Mouse (Mus musculus) c-Kit-positive CD71-negative TER-119-negative erythroid progenitor cells, embryonic 14.5 days (primary cell): ENCODE data around the gene Magoh.

ENCODE experiments used
- DNase-seq: peaks from one replicate; pipeline ENCODE4 v3.0.0-alpha.2; 2013; ENCODE audit warnings: low read depth

Magoh gene

GRCm38 (mm10) chr4:107889731-107890432, 10.3 kb downstream of the Magoh start, which contains the start of gene 0610037L13Rik:
Gene 0610037L13Rik (plus strand): TSS chr4:107889813.
- peak; percentile 88 for DNase-seq

- no peak for DNase-seq
Measured at GRCm38 (mm10) chr4:107892663-107893062, 13.1 kb downstream of the Magoh start.

GRCm38 (mm10) chr4:107899211-107899927, 19.8 kb downstream of the Magoh start:
- DNase-seq, result no peak

- no peak for DNase-seq
Measured at GRCm38 (mm10) chr4:107900206-107900605, 20.7 kb downstream of the Magoh start.

GRCm38 (mm10) chr4:107904252-107904651, 24.7 kb downstream of the Magoh start:
- DNase-seq, result no peak

GRCm38 (mm10) chr4:107906561-107906960, 27.0 kb downstream of the Magoh start:
- DNase-seq, result no peak

GRCm38 (mm10) chr4:107910020-107910419, 30.5 kb downstream of the Magoh start:
- no peak for DNase-seq

- no peak for DNase-seq
Measured at GRCm38 (mm10) chr4:107920336-107920735, 40.8 kb downstream of the Magoh start.

GRCm38 (mm10) chr4:107921152-107921695, 41.7 kb downstream of the Magoh start:
- no peak for DNase-seq

- DNase-seq, result no peak
Measured at GRCm38 (mm10) chr4:107921952-107922351, 42.4 kb downstream of the Magoh start.

- DNase-seq, result peak; percentile 92
Measured at GRCm38 (mm10) chr4:107923145-107923802, 43.7 kb downstream of the Magoh start, which contains the start of gene Cpt2. Gene Cpt2 (minus strand): TSS chr4:107923610.

- DNase-seq, result no peak
Measured at GRCm38 (mm10) chr4:107923803-107924194, 44.2 kb downstream of the Magoh start.

- no peak for DNase-seq
Measured at GRCm38 (mm10) chr4:107928269-107928668, 48.7 kb downstream of the Magoh start.

GRCm38 (mm10) chr4:107928726-107929125, 49.2 kb downstream of the Magoh start:
- no peak for DNase-seq

- no peak for DNase-seq
Measured at GRCm38 (mm10) chr4:107931453-107931852, 51.9 kb downstream of the Magoh start.

- DNase-seq, result no peak
Measured at GRCm38 (mm10) chr4:107933239-107933638, 53.7 kb downstream of the Magoh start.

- DNase-seq, result peak; percentile 24
Measured at GRCm38 (mm10) chr4:107935254-107935653, 55.7 kb downstream of the Magoh start.
